Mouse (Mus musculus): Measurements from ENCODE around the gene Olfr20. TPM values are rescaled to one million over a fixed set of nuclear protein-coding genes. Genes with fewer than 3 reads are reported as not detected.

The Olfr20 gene
- 0.10 TPM in 1 of 2 replicates, not detected in the other for polyA plus RNA-seq (2012; rRNA removed)

DNA sequence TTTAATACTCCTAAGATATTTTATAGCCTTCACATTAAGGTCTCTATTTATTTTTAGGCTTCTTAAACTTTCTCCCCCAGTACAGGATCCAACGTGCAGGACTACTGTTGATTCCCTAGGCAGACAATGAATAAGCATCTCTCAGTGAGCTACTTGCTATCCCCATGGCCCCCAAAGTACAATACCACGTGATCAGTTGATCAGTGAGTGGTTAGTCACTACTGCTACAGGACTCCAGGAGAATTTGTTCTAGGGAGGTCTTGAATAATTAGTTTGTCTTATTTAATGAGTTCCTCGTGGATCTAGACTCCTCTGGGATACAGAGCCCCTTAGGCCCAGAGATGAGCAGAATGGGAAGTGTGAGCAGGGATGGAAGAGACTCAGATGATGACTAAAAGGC lies at the start of gene Olfr20:
Gene Olfr20, plus strand, starts transcription at position 301 of the 400 bp plus-strand sequence.

DNA sequence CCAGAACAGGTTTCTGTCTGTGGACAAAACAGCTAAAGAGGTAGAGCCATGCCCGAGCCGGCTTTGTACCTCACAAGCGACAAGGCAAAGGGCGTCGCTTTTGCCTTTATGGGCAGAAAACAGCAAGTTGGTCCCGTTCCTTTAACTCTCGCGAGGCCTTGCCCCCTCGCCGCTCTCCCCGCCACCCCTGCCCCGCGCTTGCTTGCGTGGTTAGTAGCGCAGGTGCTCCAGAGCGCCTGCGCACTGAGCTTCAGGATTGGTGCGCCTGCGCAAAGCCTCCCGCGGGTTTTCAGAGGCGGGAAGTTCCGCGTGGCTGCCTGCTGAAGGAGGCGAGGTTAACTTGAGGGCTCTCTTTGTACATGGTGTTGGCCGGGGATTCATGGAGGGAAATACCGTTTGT lies 21.1 kb upstream of the Olfr20 start, which contains the start of the genes Aspa, Gm49340 and Spata22:
Gene Aspa, minus strand, starts transcription at position 155 of the 400 bp plus-strand sequence.
Gene Gm49340, plus strand, starts transcription at position 300 of the 400 bp plus-strand sequence.
Gene Spata22, plus strand, starts transcription at position 300 of the 400 bp plus-strand sequence.

DNA sequence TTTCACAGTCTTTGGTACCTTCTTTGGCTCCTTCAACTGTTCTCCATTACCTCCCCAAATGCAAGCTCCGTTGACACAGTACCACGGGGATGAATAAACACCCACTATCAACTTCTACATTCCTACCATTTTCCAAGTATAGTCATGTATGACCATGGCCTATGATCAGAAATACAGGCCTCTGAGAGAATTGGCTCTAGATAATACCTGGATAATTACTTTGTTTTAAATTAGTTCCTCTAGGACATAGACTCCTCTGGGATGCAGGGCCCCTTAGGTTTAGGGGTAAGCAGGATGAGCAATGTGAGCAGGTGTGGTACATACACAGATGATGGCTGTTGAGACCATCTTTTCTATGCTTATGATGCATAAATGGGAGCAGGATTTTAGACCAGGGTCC lies 20.4 kb downstream of the Olfr20 start, which contains the start of gene Olfr376:
Gene Olfr376, plus strand, starts transcription at position 301 of the 400 bp plus-strand sequence.

DNA sequence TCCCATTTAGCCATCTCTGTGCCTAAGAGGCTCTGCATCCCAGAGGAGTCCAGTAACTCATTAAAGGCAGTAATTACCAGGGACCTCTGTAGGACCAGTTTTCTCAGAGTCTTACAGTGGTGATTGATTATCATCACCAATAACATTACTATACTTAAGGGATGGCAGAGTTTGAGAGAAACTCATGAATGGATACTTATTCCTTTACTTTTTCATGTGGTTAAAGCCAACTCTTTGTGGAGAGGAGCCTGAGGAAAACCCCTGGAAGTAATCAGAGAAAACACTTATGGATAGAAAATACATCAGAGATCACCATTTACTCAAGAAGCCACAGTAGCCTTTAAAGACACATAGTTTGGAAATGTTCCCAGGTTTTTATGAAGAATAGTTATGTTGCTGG lies 48.9 kb downstream of the Olfr20 start, which contains the start of gene Olfr1:
Gene Olfr1, minus strand, starts transcription at position 101 of the 400 bp plus-strand sequence.

Other genes starting within 250 kb of the Olfr20 start
- 2.3 and 2.8 TPM in 2 replicates for gene Haspin, start 212.5 kb upstream of the Olfr20 start, polyA plus RNA-seq (2012; rRNA removed)
- gene P2rx5, start 190.4 kb upstream of the Olfr20 start, polyA plus RNA-seq (2012; rRNA removed) = 0.34 and 0.62 TPM in 2 replicates
- gene Emc6, start 173.7 kb upstream of the Olfr20 start, polyA plus RNA-seq (2012; rRNA removed) = 63.2 and 64.3 TPM in 2 replicates
- gene Tax1bp3, start 173.7 kb upstream of the Olfr20 start, polyA plus RNA-seq (2012; rRNA removed) = 147 and 171 TPM in 2 replicates
- gene Ctns, start 151.7 kb upstream of the Olfr20 start, polyA plus RNA-seq (2012; rRNA removed) = 17.0 and 18.3 TPM in 2 replicates
- 10.3 and 10.8 TPM in 2 replicates for gene Shpk, start 151.3 kb upstream of the Olfr20 start, polyA plus RNA-seq (2012; rRNA removed)
- gene Trpv1, start 116.5 kb upstream of the Olfr20 start, polyA plus RNA-seq (2012; rRNA removed) = 0.41 and 0.50 TPM in 2 replicates
- gene Trpv3, start 83.4 kb upstream of the Olfr20 start, polyA plus RNA-seq (2012; rRNA removed) = 4.7 and 7.5 TPM in 2 replicates
- 0.41 TPM in 2 replicates for gene Aspa, start 21.2 kb upstream of the Olfr20 start, polyA plus RNA-seq (2012; rRNA removed)
- not detected in 2 replicates for gene Gm49340, start 21.0 kb upstream of the Olfr20 start, polyA plus RNA-seq (2012; rRNA removed)
- gene Spata22, start 21.0 kb upstream of the Olfr20 start, polyA plus RNA-seq (2012; rRNA removed) = not detected in 2 replicates
- gene Olfr376, start 20.5 kb downstream of the Olfr20 start, polyA plus RNA-seq (2012; rRNA removed) = not detected in 2 replicates
- not detected in 2 replicates for gene Olfr1, start 48.8 kb downstream of the Olfr20 start, polyA plus RNA-seq (2012; rRNA removed)
- not detected in 2 replicates for gene Olfr378, start 77.7 kb downstream of the Olfr20 start, polyA plus RNA-seq (2012; rRNA removed)
- not detected in 2 replicates for gene Olfr380, start 106.7 kb downstream of the Olfr20 start, polyA plus RNA-seq (2012; rRNA removed)
- gene Olfr381, start 140.8 kb downstream of the Olfr20 start, polyA plus RNA-seq (2012; rRNA removed) = not detected in 2 replicates
- not detected in 2 replicates for gene Olfr382, start 166.4 kb downstream of the Olfr20 start, polyA plus RNA-seq (2012; rRNA removed)
- gene Olfr385, start 242.2 kb downstream of the Olfr20 start, polyA plus RNA-seq (2012; rRNA removed) = not detected in 2 replicates
- not detected in 2 replicates for gene Olfr384, start 247.8 kb downstream of the Olfr20 start, polyA plus RNA-seq (2012; rRNA removed)

Data from colon, adult 2 months (tissue).